In the genomic region with DNA sequence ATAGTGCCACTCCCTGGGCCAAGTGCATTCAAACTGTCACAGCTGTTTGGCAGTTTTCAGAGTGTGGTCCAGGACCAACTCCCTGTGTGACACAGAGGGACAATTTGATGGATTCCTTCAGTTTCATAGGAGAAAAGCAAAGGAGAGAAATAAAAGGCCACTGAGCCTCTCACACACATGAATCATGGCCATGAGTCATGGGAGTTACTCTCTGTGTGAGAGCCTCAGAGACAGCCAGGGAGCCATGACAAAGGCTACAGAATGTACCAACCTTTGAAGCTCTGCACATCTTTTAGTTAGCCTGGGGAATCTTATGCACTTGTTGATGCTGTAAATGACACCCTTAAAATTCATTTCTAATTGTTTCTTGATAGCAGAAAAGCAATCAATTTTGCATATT, we compare ENCODE assay signal across 24 mouse cellular contexts.
"Had no signal": no experiment of that assay in that cellular context is flagged by ENCODE, and none has a peak within 500 bp of the region (broad histone marks: within the 10 kb centered on the region; RNA-seq: fewer than 3 reads in every experiment).

No protein-coding gene starts in this region.

- DNase-seq: kidney, postnatal 10 days; kidney, postnatal 36 days; layer of hippocampus, postnatal 36 days; liver; lung, adult 18-20 months; lung, postnatal 10 days; lung, postnatal 36 days; right cerebral cortex, postnatal 14 days; right cerebral cortex, postnatal 4 days; thymus, postnatal 25 days had no signal

- H3K4me3 ChIP-seq: kidney, embryonic 15.5 days; left cerebral cortex, adult 2 months; limb, embryonic 10.5 days; limb, embryonic 13.5 days; liver, embryonic 12.5 days; liver, embryonic 15.5 days; lung, embryonic 15.5 days; megakaryocyte, embryonic 14.5 days; midbrain, embryonic 10.5 days; midbrain, embryonic 13.5 days; myocyte; neural tube, embryonic 13.5 days; stomach, embryonic 15.5 days had no signal

- H3K4me1 ChIP-seq: liver, embryonic 15.5 days had no signal

- H3K27ac ChIP-seq: kidney, embryonic 15.5 days; left cerebral cortex, adult 2 months; limb, embryonic 10.5 days; limb, embryonic 13.5 days; liver, embryonic 12.5 days; liver, embryonic 15.5 days; lung, embryonic 15.5 days; midbrain, embryonic 10.5 days; midbrain, embryonic 13.5 days; neural tube, embryonic 13.5 days; stomach, embryonic 15.5 days had no signal

- ATAC-seq: liver, embryonic 12.5 days; midbrain, embryonic 13.5 days; midbrain, embryonic 16.5 days had no signal

- H3K9me3 ChIP-seq: kidney, embryonic 15.5 days; limb, embryonic 10.5 days; limb, embryonic 13.5 days; liver, embryonic 12.5 days; liver, embryonic 15.5 days; lung, embryonic 15.5 days; midbrain, embryonic 10.5 days; midbrain, embryonic 13.5 days; neural tube, embryonic 13.5 days; stomach, embryonic 15.5 days had no signal

- H3K36me3 ChIP-seq: kidney, embryonic 15.5 days; limb, embryonic 10.5 days; limb, embryonic 13.5 days; liver, embryonic 12.5 days; liver, embryonic 15.5 days; lung, embryonic 15.5 days; midbrain, embryonic 10.5 days; midbrain, embryonic 13.5 days; neural tube, embryonic 13.5 days; stomach, embryonic 15.5 days had no signal

- H3K4me2 ChIP-seq: kidney, embryonic 15.5 days; limb, embryonic 13.5 days; liver, embryonic 12.5 days; liver, embryonic 15.5 days; lung, embryonic 15.5 days; midbrain, embryonic 13.5 days; neural tube, embryonic 13.5 days; stomach, embryonic 15.5 days had no signal

- H3K27me3 ChIP-seq: kidney, embryonic 15.5 days; limb, embryonic 13.5 days; liver, embryonic 15.5 days; lung, embryonic 15.5 days; midbrain, embryonic 13.5 days; neural tube, embryonic 13.5 days; stomach, embryonic 15.5 days had no signal

- H3K9ac ChIP-seq: kidney, embryonic 15.5 days; limb, embryonic 13.5 days; liver, embryonic 12.5 days; liver, embryonic 15.5 days; lung, embryonic 15.5 days; midbrain, embryonic 13.5 days; neural tube, embryonic 13.5 days; stomach, embryonic 15.5 days had no signal
